Mouse (Mus musculus) gastrocnemius, postnatal 14 days (tissue): ENCODE data around the gene Nudt9. TPM values are rescaled to one million over a fixed set of nuclear protein-coding genes. Genes with fewer than 3 reads are reported as not detected.

ENCODE experiments used
- DNase-seq: peaks from one replicate; pipeline ENCODE4 v3.0.0; 2021; ENCODE audit warnings: mixed read lengths
- intact Hi-C: fragments of 180-260 bp; cut with DNase I; formaldehyde crosslinking; loops from one replicate; pipeline ENCODE4 v1.15.1; 2025; ENCODE audit warnings: low total_unique reads
- total RNA-seq, 2 experiments: library from RNA; stranded (reverse); gene quantifications; 2 replicates each; pipeline ENCODE4 v1.2.3; 2021

Nudt9 gene
- total RNA-seq, 2 experiments from 2014 or later = 52.1 to 53.6 TPM

DNA sequence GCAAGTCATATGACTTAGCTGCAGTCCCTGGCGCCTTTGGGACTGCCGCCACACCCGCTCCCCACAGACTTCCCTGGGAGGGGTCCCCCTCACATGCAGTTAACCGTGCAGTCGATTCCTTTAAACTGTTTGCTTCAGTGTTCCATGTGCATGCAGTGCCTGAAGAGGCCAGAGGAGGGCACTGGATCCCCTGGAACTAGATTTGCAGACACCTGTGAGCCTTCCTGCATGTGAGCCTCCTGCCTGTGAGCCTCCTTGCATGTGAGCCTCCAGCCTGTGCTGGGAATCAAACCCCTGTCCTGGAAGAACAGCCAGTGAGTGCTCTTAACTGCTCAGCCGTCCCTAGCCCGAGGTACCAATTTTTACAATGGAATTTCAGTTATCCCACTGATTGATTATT lies 22.6 kb downstream of the Nudt9 start:
- intact Hi-C loops = no loop called here
- DNase-seq = no peak

DNA sequence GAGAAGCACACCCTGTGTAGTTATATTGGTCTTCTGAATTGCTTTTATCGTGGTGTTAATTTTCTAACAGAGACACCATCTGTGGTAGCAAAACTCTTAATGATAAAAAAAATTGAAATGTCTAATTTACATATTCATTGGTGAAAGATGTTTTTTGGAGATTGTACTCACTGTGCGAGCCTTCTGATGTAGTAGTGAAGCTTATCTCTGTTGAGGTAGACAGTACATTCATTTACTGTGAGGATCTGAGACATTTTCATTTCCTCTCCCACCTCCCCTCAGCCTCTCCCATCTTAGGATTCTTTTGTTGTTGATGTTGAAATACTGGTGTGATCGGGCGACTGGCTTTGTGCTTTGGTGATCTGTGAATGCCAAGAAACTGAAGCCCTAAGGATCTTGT lies 24.9 kb downstream of the Nudt9 start:
- no peak for DNase-seq
- intact Hi-C loops = no loop called here

DNA sequence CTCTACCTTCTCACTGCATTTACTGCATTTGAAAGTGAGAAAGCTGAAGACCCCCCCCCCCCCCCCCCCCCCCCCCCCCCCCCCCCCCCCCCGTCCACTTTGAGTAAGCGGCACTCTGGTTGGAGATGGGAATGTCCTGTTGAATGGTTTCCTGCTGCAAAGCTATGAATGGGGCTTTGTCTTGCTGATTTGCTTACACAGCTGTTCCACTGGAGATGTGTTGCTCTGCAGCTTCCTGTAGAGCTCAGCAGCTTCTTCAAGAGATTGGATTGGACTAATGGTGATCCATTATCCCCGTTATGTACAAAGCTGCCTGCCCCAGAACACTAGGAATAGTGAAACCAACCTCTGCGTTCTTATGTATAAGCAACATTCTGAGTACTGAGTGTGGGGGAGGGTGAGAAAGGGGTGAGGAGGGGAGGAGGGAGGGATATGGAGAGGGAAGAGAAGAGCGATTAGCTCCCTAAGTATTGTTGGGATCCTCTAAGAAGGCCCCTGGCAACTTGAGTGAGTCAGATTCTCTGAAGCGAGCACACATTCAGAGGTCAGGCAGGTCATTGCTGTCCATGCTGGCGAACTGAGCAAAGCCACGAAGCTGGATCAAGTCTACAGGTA lies 26.3 kb downstream of the Nudt9 start:
- DNase-seq = no peak
- intact Hi-C loops = no loop called here

DNA sequence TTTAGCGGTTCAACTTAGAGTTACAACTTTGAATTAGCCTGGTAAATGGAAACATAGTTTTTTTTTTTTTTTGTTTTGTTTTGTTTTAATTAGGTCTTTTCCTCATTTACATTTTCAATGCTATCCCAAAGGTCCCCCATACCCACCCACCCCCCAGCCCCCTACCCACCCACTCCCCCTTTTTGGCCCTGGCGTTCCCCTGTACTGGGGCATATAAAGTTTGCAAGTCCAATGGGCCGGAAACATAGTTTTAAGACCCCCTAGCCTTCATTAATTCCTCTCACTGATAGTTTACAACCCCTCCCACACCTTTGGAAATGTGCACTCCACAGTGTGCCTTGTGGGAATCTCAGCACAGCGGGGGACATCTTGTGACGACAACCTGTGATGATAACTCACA lies 27.5 kb downstream of the Nudt9 start:
- no peak for DNase-seq

DNA sequence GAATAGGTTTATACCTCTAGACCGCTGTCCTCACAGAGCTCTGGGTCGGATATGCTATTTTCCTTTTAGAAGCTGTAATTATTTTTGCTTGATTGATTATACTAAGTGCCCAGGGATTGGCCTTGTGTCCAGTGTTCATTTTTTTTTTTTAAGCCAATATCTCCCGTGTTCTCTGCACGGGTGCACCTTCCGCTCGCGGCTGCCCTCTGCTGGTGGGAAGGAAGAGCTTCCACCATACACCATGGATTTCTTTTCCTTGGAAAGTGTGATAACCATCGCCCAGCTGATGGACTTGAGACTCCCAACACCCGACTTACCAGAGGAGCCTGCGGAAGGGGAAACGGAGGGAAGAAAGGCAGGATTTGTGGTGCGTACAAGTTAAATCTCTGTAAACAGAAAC lies 28.3 kb downstream of the Nudt9 start:
- DNase-seq = peak; percentile 65
- intact Hi-C loops = no loop called here

More for the DNA sequence above, 27.5 kb downstream of the Nudt9 start:
- intact Hi-C loops = no loop called here

DNA sequence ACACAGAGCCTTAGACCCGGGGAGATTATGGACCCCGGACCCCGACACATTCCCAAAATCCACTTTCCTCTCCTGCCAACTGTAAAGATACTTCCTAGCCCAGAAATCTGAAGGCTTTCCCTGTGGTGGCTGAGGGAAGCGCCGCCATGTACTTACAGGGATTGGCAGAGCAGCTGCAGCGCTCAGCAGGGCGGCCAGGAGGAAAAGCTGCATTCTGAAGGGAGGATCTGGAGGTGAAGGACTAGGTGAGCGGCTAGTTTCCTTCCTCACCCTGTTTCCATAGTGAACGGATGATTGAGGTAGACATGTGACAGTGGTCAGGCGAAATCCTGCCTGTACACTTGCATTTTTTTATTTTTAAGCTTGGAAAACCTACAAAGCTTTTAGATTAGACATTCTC lies 30.3 kb downstream of the Nudt9 start:
- intact Hi-C loops = no loop called here
- DNase-seq = no peak

DNA sequence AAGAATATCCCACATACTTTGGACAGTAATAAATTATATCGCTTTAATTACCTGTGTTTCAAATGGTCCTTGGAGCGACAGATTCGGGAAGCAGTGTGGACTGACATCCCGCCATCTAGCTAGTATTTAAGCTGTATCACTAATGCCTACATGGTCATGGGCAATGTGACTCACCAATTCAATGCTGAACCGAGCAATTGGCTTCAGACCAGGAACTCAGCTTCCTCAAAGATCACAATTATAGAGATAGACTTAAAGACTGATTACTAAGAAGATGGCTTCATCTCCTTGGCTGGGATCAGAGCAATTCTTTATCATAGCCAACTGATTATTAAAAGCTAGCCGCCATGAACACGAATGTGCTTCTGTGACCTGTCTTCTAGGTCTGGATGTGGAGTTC lies 31.4 kb downstream of the Nudt9 start, which contains the start of gene Gm17660:
Gene Gm17660 (minus strand): TSS at position 101 of the 400 bp plus-strand sequence.
- intact Hi-C loops = no loop called here
- no peak for DNase-seq

DNA sequence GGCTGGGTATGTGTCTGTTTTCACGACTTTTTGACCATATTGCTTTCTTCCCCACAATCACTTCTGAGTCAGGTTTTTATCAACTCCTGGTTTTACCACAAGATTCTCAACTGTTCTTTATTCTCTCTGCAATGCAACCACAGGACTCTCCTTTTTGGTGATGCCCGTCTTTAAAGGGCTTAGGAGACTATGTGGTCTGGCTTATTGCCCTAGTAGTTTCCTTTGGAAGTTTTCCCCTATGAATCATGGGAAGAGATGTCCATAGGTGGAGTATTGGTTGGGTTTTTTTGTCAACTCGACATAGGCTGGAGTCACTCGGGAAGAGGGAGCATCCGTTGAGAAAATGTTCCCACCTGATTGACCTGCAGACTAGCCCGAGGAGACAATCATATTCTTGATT lies 34.6 kb downstream of the Nudt9 start:
- DNase-seq = no peak
- intact Hi-C loops = no loop called here

DNA sequence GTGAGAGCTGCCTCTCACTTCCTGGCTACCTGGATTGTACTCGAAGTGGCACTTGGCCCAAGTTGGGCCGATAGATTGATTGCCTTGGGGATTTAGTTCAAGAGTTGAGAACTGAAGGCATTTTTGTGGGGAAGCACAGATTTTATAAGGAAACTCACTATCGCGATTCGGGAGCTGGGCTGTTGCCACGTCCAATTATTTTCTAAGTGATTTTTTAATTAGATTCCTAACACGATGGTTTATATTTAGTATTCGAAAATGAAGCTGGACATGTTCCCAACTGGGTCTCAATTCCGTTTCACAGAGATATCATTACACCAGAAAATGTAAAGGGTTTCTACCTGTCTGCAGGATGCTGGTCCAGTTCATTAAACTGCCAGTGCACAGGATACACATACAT lies 39.3 kb downstream of the Nudt9 start:
- intact Hi-C loops = no loop called here
- DNase-seq = no peak

DNA sequence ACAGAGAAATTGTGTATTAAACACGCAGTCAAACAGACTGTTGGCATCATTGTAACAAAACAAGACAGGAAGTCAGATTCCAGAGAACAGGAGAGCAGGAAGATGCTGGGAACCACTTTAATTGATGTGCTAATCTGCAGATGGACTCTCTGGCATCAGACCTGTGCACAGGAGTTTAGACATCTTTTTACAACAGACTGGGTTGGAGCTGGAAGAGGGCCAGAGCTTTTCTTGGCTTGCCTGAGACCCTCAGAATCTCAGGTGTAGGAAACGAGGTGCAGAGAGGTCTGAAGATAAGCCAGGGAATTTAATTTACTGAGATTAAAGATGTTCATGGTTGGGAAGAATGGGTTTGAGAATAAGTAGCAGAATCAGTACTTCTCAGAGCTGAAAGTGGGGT lies 43.6 kb downstream of the Nudt9 start:
- intact Hi-C loops = no loop called here
- DNase-seq = no peak

DNA sequence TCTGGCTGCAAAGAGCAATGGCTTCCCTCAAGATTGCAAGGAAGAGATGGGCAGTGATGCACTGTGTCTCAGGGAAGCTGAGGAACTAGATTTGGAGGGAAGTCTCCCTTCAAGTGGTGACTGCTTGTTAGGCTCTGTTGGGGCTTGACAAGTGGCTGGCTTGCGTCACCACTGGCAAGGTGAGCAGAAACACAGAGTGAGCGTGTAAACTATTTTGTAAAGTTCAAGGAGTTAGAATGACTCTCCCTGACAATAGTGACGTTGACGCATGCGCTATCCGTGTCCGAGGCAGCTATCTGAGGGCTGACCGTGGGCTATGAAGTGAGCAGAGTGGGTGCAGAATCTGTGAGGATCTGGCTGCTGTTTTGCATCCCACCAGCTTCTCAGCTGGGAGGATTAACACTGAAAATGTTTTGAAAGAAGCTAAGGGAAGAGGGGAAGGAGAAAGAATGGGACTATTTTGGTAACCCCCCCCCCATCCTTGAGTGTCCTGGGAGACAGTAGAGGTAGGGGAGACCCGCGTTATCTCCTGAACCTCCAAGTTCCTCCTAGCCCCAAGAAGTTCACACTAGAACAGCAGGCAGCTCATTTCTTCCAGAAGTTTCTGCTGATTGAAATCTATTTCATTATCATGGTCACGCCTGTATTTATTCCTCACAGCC lies 49.4 kb downstream of the Nudt9 start:
- no peak for DNase-seq
- intact Hi-C loops = no loop called here

DNA sequence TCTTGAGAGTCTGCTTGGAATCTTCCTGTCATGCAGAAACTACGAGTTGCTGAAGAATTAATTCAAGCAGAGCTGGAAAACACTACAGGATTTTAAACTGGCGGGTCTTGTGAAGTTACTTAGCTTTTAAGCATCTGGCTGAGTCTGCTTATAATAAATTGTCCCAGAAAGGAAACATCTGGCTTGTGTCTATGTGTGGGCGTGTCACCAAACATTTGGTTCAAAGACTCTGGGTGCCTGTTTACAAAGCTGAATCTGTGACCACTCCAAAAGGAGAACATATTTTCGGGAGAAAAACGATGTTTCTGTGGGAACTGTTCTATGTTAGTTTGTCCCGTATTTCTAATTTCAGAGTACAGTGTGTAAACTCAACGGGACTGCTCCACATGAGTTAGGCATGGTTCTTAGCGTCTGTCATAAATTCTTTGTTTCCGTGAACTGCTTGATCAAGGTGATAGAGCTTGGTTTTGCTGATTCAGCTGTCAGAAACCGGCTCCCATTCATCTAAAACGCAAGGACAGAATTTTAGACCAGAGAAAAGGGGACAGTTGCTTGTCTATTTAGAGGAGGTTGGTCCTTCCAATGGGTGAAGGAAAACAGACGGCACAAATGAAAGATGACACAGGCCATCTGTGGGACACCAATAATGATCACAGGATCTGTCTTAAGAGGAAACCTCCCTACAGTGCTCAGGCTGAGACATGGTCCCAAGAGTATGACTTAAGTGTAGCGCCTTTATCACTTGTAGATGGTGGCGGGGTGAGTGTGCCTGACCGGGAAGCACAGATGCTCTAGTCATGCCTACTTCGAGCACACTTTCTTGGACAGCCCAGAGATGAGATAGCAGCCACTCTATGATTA lies 50.2 kb downstream of the Nudt9 start:
- DNase-seq = peak; percentile 42
- intact Hi-C loops = no loop called here

DNA sequence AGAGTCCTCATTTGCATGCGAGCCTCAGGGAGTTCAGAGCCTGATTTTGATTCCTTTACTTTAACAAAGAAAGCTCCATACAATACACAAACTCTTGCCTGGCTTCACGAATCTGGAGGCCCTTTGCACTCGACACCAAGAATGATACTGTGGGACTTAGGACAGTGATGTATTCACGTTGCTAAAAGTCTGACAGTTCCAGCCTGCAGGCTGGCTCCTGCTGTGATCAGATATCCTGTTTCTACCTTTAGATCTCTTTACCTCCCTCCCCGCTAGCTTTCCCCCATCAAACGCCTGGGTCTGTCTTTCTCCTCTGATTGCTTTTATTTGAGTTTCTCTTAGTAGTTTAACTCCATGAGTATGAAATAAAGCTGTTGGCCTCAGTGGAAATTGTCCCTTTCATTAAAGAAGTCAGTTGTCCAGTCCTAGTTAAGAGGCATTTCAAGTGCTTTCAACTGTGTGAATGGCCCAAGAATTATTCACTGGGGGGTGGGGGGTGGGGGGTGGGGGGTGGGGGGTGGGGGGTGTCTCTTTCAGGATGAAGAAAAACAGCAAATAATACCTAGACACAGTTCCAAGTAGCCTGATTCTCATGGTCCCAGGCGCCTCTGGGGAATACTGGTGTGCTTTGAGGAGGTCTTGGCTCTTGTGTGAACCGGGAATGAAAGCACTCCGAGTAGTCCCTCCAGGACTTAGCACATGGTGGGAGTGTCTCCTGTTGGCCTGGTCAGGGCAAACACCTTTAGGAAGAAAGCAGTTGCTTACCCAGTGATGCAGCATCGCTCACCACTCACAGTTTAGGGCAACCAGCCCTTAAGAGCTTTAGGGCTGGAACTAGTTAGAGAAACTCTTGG lies 55.8 kb downstream of the Nudt9 start:
- intact Hi-C loops = no loop called here
- DNase-seq = no peak

DNA sequence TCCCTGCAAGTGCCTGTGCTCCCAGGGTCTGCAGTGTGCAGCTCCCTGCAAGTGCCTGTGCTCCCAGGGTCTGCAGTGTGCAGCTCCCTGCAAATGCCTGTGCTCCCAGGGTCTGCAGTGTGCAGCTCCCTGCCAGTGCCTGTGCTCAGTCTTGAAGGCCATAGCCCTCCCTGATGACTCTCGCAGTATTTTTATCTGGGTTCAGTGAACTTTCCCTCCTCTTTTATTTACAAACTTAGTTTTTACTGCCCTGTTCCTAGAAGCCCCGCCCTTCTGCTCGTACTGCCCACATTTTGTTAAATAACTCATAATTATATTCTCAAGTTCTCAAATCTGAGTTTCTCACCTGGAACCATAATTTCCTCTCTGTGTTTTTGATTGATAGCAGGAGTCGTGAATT lies 57.1 kb downstream of the Nudt9 start:
- intact Hi-C loops = no loop called here
- DNase-seq = no peak

DNA sequence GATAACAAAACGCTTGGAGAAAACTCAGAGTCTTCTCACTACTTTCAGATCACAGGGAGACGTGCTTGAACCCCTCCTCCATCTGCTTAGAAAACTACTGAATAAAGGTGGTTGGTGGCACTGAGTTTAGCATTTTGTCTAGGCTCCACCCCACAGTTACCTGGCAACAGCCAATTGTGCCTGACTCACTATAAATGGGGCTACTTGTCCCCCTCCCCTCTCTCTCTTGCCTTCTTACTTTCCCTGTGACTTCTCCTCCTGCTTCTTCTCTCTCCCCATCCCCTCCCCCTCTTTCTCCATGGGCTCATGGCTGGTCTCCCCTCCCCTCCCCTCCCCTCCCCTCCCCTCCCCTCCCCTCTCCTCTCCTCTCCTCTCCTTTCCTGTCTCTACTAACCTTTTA lies 58.0 kb downstream of the Nudt9 start:
- intact Hi-C loops = no loop called here
- no peak for DNase-seq

DNA sequence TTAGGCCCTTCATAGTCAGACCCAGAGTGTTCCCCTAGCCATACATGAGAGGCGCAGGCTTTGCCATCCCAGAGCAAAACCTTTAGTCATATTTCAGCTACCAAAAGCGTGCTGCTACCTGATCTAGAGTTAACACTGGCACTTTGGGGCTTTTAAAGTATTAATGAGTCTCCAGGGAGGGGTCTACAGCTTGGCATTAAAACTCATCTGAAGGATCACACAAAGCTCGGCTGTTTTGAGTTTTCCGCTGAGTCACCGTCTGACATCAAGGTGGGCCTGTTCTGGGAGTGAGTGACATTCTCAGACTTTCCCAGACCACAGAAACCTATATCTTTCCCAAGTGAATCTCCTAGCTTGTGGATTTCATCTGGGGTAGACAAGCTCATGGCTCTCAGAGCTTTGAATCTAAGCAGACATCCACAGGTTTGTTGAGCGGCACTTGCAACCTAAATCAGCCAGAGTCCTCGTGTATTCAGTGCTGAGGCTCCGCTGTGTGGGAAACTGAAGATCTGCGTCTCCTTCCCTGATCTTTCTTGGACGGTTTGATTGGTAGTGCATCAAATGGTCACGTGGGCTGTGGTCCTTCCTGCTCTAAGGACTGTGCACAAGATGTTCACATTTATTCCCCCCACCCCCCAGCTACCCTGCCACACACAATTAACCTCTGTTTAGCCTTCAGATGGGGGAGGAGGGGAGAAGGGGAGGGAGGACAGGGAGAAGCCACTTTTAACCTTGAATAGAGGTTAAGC lies 62.2 kb downstream of the Nudt9 start:
- DNase-seq = no peak
- intact Hi-C loops = no loop called here

DNA sequence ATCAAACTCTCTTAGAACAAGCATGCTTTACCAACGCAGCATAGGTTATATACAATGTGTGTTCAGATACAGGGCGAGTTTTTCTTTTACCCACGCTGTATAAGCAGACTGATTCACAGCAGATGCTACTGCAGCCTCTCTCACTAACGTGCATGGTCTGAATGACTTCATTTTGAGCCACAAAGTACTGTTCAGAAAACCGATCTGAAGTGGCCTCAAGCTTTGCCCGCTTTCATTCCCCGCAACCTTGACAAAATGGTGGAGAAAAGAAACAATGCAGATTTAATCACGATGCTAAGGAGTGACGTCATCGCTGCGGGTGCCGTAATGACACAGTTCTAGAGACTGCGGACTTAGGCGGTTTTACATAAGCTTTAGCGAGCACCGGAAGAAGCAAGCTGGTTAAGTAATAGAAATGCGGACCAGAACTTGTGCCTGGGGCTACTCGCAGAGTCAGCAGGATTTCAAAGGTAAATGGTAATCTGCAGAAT lies 62.8 kb downstream of the Nudt9 start:
- DNase-seq = no peak
- intact Hi-C loops = no loop called here

DNA sequence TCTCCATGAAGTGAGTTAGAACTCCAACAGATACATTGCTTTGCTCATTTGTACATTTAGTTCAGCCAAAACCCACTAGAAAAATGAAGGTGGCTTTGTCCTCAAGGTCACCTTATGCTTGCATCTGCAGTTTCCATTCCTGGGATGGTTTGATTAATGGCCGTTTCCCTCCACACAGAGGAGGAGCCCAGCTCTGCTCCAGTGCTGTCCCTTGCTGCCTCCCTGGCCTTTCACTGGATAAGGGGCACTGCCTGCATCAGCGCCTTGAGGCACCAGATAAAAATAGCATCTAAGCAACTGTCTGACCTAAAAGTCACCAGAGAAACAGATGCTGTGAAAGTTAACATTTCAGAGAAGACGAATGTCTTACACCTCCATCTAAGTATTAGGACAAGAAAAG lies 63.4 kb downstream of the Nudt9 start:
- intact Hi-C loops = no loop called here
- no peak for DNase-seq
